Mouse (Mus musculus): ENCODE data around the gene Nol10.
A peak's percentile ranks its signal among the peaks of the same experiment; 100 is the strongest.
"Not testable (repeated sequence)": the region's sequence is repeated elsewhere in the genome, so short reads cannot be mapped to it uniquely, and the experiment has no call there.

The Nol10 gene

DNA sequence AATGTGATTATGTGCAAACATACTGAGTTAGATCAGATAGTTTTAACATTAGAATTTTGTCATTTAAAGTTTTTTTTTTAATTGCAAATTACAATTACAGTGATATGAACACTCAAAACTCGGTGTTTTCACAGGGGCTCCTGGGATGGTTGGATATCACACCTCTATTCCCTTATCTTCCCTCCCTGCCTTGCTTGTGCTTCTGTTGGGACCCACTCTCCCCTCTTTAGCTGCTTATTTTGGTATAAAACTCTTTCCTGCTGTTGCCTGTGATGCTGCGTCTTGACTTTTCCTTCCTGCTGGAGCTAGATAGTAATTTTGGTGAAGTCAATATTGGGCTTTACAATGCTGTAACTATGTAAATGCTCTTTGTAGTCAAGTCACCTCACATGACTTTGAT, 63.0 kb downstream of the Nol10 start:
- DNase-seq, result no peak

DNA sequence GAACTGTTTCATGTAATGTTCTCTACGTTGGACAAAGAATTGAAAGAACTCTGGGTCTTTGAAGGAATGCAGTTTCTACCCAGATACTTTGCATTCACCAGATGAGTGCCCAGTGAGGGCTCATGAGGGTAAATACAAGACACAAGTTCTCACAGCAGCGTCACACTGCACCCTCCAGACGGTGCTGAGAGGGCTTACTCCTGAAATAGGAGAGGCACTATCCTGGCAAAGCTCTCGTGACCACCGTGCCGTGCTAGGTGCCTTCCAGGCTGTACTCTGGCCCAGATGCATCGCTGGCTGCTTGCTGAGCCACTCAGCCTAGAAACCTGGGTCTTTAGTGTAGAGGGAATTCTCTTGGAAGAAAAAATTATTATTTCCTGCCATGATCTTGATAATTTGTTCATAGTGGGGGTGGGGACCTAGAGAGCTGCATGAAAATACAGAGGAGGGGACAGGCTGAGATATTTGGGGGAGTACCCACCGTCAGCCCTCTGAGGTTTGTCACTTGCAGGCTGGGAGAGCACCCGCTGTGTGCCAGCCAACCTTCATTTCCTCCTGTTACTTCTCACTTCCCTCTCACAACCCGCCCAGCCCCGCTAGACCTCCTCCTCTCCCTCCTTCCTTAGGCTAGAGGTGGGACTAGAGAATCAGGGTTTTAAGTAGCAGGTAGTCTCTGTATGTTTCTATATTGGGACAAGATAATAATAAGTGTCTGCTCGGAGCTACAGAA, 63.7 kb downstream of the Nol10 start:
- DNase-seq, result no peak

DNA sequence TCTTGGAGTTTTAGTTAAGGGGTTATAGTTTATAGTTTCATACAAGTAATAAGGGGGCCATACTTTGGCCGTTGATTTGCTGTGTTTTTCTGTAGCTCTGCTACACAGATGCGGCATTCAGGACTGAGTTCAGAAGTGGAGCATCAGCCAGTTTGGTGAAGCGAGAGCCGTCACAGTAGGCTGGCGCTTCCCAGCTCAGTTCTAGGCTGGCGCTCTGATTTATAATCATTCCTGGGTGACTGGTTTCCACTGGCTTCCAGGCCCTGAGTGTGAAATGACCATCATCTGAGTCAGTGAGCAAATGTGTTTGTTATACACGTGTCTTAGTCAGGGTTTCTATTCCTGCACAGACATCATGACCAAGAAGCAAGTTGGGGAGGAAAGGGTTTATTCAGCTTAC, 66.5 kb downstream of the Nol10 start:
- DNase-seq, result no peak

DNA sequence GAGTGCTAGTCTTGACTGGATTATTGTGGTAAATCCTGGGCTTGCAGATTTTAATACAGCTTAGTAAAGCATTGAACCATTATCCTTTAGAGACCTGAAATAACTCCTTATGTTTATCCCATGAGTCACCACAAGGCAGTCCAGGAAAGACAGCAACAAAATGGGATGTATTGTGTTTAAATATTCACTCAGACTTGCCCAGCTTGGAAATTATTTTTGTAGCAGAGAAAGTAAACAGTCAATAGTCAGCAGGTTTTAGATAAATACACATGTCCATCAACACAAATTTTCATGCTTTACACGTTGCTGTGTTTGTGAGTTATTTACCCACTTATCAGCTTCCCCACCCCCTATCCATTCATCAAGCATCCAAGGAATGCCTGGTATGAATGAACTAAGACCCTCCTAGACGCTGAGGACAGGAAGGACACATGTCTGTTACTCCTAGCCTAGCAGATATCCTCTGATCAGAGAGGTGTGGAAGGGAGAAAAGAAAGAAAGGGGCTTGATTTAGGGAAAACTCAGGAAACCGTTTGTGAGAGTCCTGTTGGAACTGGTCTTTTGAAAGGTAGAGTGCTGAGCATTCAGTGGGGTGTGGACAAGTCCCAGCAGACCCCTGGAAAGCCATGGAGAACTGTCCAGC, 72.0 kb downstream of the Nol10 start:
- no peak for DNase-seq

DNA sequence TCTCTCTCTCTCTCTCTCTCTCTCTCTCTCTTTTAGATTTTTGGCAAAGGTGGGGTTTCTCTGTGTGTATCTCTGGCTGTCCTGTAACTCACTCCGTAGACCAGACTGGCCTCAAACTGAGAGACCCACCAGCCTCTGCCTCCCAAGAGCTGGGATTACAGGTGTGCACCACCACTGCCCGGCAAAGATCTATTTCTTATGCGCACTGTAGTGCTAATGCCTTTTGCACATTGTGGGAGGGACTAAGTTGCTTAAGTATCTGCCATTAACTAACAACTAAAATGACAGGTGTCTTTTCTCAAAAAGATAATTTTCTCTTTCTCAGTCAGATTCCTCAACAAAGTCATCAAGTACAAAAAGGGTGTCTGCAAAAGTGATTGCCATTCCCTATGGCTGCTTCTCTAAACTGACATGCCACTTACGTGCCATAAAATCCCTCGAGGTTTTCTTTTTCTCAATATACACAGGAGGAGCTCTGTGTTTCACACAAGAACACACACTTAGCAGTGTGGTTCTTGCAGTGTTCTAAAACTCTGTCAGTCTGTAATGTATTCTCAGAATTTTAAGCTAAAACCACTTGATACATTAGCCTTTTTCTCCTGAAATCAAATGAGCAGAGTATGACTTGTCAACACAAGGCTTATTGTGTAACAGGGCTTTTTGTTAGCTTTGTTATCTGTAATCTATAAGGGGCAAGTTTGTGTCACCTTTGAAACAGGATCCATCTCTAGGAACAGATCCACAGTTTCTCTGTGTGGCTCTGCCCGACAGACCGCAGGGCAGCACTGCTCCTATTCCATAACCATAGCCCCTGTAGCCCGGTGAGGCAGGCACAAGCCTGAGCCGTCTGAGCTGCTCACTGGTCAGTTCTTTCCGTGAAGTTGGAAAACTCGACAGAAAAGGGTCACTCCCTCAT, 77.3 kb downstream of the Nol10 start:
- DNase-seq, result no peak

DNA sequence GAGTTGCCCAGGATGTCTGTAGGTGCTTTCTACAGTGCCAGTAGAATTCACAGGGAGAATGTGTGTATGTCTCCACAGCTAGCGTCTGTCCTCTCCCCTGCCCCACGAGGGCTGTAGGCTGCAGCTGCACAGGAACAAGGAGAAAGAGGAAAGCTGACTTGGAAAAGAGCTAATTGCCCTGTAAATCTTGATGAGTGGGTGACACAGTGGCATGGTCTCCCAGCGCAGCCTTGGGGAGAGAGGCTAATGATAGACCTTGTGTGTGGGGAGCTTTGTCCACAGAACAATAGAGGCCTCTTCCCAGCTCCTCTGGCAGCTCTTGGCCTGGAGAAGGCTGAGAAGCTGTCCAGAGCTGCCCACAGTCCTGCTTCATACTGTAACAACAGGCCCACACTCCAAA, 78.5 kb downstream of the Nol10 start:
- DNase-seq, result no peak

DNA sequence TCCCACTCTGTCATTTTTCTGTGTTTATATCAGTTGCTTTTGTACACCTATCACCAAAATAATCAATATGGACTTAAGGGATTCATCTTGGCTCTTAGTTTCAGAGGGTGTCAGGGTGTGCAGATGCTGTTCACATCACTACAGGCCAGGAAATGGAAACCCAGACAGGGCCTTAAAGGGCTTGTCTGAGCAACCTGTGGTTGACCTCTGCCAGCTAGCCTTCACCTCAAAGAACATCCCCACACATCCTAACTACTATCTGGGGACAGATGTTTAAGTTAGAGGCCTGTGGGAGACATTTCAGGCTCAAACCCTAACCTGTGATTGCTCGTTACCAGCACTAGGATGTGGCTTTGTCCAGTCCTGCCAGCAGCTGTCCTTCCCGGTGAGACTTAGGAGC, 82.3 kb downstream of the Nol10 start:
- DNase-seq, result no peak

DNA sequence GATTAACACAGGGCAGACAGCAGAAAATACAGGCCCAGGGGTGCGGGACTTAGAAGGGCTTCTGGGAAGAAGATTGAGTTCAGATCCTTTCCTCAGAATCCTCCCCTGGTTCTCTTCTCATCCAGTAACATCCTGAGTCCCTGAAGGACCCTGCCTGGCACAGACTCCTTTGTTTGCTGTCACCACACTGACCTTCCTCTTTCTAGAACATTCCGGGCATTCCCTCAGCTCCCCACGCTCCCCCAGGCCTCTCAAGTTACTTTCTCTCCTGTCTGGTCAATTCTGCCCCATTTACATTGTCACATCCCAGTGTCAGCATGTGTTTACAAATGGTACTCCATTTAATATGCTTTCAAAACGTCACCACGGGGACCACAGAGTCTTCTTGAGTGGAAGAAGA, 82.9 kb downstream of the Nol10 start:
- no peak for DNase-seq

DNA sequence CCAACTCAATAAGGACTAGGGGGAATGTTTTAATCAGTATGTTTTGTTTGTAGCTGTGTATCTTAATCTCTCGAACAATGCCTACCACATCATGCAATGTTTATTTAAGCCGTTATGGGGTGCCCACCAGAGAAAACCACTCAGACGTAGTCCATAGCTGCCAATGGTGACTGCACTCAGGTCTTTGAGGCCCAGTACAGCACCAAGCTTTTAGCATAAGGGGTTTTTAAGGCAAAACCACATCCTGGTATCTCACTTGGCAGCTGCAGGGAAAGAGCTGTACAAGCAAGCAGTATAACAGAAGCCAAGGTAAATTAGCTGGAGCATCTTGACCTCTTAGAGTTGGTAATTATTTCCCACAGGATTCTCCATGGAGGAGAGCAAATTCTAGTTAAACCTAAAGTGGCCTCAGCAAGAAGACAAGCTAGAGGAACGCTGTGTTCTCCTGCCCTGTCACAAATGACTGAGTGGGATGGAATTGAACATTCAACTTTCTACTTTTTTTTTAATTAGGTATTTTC, 83.6 kb downstream of the Nol10 start:
- no peak for DNase-seq

DNA sequence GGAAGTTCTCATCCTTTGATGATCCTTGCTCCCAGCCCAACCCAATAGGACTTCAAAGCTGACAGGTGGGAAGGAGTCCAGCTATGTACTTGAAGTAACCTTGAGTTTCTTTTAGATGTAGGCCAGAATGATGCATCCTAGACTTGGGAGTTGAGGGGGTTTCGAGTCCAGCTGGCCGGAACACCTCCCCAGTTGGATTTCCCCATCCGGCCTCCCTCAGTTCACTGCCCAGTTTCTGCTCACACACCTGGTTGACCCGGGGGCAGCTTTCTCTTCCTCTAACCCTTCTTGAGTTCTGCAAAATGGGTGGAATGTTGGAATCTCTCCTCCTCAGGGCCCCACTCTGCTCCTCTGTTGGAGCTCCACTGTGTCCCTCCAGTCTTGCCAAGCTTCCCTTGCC, 85.5 kb downstream of the Nol10 start:
- DNase-seq, result no peak

DNA sequence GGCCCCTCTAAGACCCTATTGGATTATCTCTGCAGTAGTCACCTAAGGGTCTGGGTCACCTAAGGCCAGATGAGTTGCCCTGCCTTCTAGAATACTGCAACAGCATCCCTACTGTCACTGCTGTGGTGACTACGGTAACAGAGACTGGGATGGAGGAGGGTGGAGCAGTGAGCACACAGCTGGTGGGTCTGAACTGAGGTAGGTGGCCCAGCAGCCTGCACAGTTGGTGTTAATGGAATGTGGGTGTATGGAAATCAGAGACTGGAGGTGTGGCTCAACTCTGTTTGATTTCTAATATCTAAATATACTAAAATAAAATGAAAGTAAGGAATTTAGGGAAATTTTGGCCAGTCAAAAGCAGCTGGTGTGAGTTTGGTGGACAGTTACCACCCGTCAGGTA, 88.2 kb downstream of the Nol10 start:
- no peak for DNase-seq

DNA sequence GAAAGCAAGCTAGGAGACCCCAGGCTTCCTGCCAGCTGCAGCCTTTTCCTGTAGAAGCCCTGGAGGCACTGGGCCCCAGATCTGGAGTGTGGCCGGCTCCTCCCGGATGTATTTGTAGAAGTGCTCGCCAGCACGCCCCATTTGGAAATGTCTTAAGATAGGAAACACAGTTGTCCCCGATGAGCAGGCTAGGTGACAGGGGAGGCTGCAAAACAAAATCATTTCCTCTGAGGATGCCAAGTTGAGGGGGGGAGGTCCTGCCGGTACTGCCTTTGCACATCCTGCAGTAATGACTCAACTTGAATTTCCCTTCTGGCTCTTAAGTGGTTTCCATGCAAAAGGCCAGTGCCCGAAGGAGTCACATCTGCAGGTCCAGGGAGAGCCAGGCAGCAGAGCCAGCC, 92.0 kb downstream of the Nol10 start:
- DNase-seq, result peak; percentile 83

DNA sequence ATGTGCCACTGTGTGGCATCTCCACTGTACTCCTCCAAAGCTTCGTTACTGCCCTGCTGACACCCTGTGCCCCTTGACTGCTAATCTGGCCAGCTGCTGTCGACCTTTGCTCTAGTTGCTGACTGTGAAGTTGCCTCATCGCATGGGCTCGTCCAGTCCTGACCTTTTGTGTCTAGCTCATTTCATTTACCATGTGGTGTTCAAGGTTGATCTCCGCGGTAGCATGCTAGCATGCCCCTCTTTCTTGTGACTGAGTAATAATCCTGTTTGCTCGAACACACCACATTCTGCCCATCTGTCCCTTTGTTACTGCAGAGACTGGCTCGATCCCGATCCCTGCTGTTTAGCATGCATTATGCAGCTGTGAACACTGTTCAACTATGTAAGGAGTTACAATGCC, 93.2 kb downstream of the Nol10 start:
- peak; percentile 62 for DNase-seq

DNA sequence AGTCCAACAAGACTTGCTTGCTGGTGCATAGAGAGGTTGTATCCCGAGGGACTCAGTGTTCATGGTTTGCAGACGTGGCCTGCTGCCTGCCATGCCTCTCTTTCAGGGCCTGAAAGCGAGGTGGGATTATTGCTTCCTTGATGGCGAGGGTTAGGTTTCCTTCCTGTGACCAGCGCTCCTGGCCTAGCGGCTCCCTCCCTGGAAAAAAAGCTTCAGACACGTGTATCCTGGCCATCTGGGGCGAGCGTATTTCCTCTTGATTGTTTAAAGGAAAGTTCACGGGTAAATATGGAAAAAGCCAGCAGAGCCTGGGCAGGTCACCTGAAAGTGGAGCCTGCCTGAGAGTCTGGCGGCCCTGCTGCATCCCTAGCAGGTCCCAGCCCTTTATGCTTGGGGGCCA, 96.1 kb downstream of the Nol10 start:
- DNase-seq, result peak; percentile 73

DNA sequence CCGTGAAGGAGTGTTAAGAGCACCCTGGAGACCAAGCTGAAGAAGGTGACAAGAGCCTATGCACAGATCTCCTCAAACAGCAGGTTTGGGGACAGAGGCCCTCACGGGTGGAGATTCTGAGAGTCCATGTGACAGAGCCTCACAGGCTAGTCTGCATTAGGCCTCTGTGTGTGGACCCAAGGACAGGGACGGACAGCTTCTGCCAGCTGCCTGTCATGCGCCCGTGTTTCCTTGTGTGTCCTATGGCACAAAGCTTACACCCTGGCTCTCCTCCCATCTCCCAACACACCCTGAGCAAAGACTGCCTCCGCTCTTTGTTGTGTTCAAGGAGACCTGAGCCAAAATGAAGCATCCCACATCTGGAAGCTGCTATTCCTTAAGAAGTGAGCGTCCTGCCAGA, 97.0 kb downstream of the Nol10 start:
- DNase-seq, result no peak

DNA sequence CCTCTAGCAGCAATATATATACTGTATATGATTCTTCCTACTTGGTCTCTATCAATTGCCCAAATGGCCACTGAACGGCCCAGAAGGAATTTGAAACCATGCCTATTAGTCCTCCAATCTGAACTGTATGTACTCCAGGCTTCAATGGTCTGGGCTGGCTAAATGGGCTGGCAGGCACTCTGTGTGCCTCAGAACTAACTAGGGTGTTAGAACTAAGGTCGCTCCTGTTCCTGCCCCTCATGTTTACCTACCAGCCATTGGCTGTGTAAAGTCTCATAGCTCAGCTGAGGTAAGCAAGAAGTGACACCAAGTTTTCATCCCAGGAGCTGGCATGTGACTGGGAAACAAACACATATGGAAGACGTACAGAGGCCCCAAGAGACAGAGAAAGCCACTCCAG, 100.5 kb downstream of the Nol10 start:
- DNase-seq, result no peak

DNA sequence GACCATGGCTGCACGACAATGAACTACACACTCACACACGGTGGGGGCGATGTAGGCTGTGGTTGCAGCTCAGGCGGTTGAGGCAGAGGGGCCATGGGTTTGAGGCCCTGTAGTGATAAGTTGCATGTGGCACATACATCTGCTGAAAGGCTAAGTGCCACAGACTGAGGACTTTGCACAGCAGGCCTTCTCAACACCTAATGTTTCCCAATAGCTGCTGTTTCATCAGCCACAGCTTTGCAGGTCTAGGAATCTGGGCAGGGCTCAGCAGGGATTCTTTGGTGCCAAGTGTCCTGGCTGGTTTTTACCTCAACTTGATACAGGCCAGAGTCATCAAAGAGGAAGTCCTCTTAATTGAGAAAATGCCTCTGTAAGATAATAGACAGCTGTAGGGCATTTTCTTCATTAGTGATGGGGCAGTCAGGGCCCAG, 101.4 kb downstream of the Nol10 start:
- no peak for DNase-seq

DNA sequence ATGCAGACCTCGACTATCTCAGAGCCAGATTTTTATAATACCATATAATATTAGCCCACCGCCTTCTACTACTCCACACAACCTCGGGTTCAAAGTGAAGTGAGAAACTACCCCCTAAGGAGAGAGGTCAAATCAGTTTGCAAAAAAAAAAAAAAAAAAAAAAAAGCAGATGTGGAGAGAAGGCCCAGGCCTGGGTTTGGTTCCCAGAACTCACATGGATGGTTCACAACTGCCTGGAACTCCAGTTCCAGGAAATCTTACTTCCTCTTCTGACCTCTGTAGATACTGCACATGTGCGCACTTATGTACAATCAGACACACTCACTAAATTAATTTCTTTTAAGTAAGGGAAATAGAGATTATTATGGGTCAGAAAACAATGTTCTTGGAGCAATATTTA, 102.2 kb downstream of the Nol10 start:
- DNase-seq, result no peak

DNA sequence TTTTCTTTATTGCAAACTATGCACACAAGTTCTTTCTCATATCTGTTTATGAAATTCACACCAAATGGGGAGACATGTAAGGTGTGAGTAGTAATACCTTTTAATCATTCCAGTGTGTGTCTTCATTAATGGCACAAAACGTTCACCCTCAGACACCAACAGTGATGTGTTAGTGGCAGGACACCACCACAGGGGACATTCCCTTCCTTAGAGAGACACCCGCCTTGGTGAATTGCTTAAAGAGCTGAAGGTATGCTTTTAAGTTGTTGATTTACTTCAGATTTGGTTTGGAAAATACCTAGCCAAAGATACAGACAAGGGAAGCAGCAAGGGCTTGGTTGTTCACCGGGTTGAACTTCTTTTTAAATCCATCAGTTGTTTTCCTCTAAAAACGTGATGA, 102.7 kb downstream of the Nol10 start:
- no peak for DNase-seq

DNA sequence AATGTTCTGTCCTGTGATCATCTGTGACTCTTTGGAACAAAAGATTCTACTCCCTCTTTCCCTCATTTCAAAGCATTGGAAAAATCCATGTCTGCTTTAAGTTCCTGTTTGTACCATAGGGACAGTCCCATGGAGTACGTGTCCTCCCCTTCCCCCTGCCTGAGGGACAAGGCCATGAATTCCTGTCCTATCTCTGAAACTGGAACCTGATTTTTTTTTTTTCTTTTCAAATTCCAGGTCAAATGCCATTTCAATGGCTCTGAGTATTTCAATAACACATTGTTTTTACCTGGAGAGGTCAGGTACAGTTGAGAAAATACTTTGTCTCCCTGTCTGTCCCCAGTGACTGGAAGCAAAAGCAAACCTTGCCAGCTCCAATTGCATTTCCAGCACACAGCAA, 104.0 kb downstream of the Nol10 start:
- DNase-seq, result no peak

DNA sequence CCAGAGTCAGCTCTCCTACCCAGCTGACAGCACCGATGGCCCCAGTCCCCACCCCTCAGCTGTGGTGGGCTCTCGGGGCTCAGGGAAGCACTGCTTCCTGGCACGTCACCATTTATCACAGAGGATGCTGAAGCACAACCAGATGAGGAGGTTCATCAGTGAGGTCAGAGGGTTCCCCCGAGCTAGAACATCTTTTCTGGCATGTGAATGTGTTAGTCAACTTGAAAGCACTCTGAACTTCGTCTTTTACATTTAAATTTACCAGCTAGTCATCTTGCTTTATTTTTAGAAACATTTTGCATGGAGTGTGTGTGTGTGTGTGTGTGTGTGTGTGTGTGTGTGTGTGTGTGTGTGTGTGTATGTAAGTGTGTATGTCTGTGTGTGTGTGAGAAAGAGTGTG, 105.7 kb downstream of the Nol10 start:
- no peak for DNase-seq

DNA sequence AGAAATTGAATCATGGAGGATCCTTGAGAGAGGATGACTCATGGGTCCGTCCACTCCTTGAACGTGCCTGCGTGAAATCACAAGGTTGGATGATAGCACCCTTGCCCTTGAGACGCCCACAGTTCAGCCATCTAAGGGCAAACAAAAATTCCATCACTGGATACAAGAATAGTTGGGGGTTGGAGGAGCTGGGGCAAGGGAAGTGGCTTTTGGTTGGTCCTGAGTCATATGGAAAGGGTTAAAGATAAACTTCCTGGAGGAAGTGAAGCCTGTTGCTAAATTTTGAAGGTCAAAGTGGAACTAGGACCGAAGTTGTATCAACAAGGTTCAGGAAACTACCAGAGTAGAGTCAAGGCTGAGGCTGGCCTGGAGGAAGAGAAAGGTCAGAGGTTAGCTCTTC, 106.8 kb downstream of the Nol10 start:
- DNase-seq, result no peak

DNA sequence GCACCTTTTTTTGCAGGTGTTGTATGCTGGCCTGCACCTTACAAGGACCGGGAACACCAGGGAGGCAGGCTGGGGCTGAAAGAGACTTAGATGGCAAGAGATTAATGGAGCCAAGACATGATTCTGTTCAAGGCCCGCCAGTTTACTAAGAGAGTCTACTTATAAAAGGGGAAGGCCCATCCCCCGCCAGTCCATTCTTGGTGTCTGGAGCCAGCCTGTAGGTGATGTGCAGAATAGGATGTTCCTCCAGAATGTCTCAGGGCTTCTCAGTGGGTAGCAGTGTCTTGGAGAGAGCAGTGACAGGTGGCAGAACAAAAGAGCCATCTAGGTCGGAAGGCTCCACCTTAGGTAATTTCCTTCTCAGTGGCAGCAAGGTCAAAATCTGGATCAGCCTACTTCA, 111.0 kb downstream of the Nol10 start:
- not testable (repeated sequence) for DNase-seq

DNA sequence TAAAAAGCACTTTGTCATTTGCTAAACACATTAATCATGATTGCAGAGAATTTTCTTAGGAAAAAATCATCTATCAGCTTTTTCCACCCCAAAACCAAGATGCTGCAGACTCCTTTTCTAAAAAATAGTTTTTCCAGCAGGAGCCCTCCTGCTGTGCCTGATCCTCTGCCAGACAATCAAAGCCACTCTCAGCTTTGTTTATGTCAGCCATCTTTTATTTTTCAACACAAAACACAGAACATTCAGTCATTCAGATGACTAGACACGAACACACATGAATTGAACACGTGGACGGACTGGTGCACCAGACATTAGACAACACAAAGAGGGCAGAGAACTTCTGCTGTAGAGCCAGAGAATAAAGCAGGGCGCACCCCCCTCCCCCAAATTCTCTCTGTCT, 115.4 kb downstream of the Nol10 start:
- DNase-seq, result no peak

Data from kidney, postnatal 14 days (tissue).